Mouse (Mus musculus): Measurements from ENCODE around the gene Pick1. TPM values are rescaled to one million over a fixed set of nuclear protein-coding genes. Genes with fewer than 3 reads are reported as not detected.
A peak's percentile ranks its signal among the peaks of the same experiment; 100 is the strongest.
"Not testable (repeated sequence)": the region's sequence is repeated elsewhere in the genome, so short reads cannot be mapped to it uniquely, and the experiment has no call there.

Pick1 gene
- total RNA-seq, 2 experiments from 2014 or later = 25.1 to 25.8 TPM

GRCm38 (mm10) chr15:79223641-79224040 lies 5.3 kb upstream of the Pick1 start:
- no peak for DNase-seq
- intact Hi-C loops (cut with DNase I) = loop anchor here (5.0 to 10.0 kb wide), 2 partner anchors 244 to 431 kb away; partner anchors contain the start of genes Cby1 and Fam227a

DNA sequence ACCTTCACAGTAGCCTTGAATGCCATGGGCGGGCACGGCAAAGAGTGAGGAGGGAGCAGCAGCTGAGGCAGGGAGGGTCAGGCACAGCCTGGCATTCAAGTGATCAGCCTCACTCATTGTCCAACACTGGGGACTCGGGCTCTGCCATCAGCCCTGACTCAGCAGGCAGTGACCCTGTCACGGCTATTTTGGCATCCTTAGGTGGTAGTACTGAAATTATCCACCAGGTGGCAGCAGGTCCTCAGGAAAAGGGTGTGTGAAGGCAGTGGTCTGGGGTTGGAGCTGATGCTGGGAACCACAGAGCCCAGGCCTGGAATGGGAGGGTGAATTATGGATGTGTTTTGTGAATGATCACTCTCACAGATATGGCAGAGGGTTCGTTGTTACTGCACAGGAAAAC lies 4.3 kb upstream of the Pick1 start:
- intact Hi-C loops (cut with DNase I) = loop anchor here (5.0 to 10.0 kb wide), 2 partner anchors 243 to 430 kb away; partner anchors contain the start of genes Cby1 and Fam227a

GRCm38 (mm10) chr15:79225780-79226179 lies 3.2 kb upstream of the Pick1 start:
- intact Hi-C loops (cut with DNase I) = loop anchor here (10.0 kb wide), 1 partner anchor 429 kb away; the partner anchor contains the start of genes Cby1 and Fam227a

More for the DNA sequence above, 4.3 kb upstream of the Pick1 start:
- DNase-seq = peak; percentile 93 to 97

DNA sequence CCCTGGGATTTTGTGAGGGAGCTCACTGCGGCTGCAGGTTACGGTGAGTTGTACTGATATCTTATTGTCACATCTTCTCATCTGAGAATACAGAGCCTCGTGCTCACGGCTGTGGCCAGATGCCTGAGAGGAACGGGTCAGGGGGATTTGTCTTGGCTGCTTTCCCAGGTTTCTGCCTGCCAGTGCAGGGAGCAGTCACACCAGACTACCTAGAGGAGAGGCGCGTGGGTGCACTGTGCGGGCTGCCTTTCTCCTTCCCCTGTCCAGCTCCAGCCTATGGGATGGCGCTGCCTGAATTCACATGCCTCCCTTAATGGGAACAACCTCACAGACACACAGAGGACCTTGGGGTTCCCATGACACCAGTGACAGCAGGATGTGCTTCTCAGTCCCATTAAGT lies 6.3 kb downstream of the Pick1 start:
- DNase-seq = no peak
- intact Hi-C loops (cut with DNase I) = no loop called here

More at GRCm38 (mm10) chr15:79225780-79226179, 3.2 kb upstream of the Pick1 start:
- DNase-seq = not testable (repeated sequence)

GRCm38 (mm10) chr15:79238036-79238435 lies 9.1 kb downstream of the Pick1 start:
- intact Hi-C loops (cut with DNase I) = no loop called here
- DNase-seq = no peak

GRCm38 (mm10) chr15:79242574-79243233 lies 13.7 kb downstream of the Pick1 start:
- intact Hi-C loops (cut with DNase I) = loop anchor here (1.0 to 5.0 kb wide), 3 partner anchors 135 to 365 kb away; partner anchors contain the start of gene Dmc1
- no peak for DNase-seq

DNA sequence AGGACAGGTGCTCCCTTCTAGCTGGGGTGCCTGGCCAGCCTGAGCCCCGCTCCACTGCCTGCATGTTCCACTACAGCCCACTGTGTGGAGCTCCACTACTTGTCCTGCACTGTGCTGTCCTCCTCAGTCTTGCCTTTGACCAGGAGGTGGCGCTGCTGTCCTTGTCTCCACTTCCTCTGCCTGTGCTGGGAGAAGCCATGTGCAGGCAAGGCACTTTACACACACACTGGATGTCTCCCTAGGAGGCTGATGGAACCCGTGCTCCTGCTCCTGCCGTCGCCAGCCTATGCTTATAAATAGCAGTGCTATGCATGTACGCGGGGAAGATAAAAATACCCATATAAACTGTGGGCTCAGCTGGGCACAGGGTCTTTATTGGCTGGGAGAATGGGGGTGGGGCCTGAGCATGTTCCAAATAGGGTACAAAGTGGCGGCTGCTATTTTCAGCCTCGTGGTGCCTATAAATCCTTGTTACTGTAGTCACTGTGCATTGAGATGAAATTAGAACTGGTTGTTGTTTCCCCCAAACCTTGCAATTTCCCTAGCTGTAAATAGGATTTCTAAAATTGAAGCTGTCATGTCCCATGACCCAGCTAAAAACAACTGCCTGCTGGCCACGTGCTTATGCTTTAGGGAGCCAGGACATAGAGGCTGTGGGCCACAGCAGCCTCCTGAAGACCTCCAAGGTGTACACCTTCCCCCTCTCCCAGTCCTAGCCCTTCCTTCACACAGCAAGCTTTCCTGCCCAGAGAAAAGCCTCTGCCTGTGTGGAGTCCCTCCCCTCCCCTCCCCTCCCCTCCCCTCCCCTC lies 14.5 kb downstream of the Pick1 start:
- intact Hi-C loops (cut with DNase I) = loop anchor here (1.0 to 5.0 kb wide), 3 partner anchors 134 to 364 kb away; partner anchors contain the start of gene Dmc1
- peak; percentile 98 to 99 for DNase-seq

- DNase-seq = peak; percentile 49 to 52
- intact Hi-C loops (cut with DNase I) = loop anchor here (5.0 kb wide), 2 partner anchors 133 to 363 kb away; partner anchors contain the start of gene Dmc1
These were observed 15.3 kb downstream of the Pick1 start for GRCm38 (mm10) chr15:79244071-79244893.

GRCm38 (mm10) chr15:79245321-79245720 lies 16.3 kb downstream of the Pick1 start:
- intact Hi-C loops (cut with DNase I) = no loop called here
- no peak for DNase-seq

DNA sequence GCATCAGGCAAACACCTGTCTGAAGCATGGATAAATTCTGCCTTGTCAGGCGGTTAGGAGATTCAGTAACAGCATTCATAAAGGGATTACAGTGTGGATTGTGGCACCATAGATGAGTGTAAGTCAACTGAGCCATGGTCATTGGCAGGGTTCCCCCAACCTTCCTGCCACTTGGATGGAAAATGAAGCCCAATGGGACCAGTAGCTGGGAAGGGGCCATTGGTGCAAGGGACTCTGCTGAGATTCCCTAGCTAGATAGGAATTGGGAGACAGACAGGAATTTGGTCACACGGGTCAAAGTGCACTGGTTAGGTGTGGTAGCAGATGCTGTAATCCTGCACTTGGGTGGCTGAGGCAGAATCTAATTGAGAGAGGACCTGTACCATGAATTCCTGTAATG lies 21.3 kb downstream of the Pick1 start:
- no peak for DNase-seq
- intact Hi-C loops (cut with DNase I) = no loop called here

- intact Hi-C loops (cut with DNase I) = no loop called here
- DNase-seq = no peak
These were observed 22.2 kb downstream of the Pick1 start for GRCm38 (mm10) chr15:79251168-79251567.

DNA sequence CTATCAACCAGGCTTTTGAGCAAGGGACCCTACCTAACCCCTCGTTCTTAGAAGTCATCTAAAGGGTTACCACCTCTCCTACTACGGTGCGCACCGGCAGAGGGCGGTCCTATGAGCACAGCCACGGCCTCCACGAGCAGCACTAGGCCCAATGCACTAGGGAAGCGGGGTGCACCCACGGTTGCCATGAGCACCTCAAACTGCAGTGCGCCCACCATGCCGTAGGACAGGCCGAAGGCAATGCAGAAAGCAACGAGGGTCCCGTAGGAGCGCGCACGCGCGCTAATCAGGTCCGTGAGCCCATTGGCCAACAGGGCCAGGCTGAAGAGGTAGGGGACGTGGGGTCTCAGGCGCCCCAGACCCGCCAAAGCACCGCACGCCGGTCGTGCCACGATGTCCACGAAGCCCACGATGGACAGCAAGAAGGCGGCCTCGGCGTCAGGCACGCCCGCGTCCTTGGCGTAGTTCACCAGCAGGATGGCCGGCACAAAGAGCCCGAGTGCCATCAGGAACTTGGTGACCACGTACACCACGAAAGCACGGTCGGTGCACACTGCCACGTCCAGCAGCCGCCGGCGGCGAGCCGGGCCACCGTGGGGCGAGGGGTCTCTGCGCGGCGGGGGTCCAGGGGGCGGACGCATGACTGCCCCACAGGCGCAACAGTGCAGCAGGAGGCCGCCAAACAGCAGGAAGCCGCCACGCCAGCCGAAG lies 23.0 kb downstream of the Pick1 start:
- intact Hi-C loops (cut with DNase I) = no loop called here
- DNase-seq = peak; percentile 40 to 45

GRCm38 (mm10) chr15:79252580-79252979 lies 23.6 kb downstream of the Pick1 start:
- intact Hi-C loops (cut with DNase I) = no loop called here
- no peak for DNase-seq

- DNase-seq = no peak
- intact Hi-C loops (cut with DNase I) = no loop called here
These were observed 25.7 kb downstream of the Pick1 start, which contains the start of gene Slc16a8 for GRCm38 (mm10) chr15:79254661-79255060. TSS of gene Slc16a8 (minus strand) at chr15:79254761.

- DNase-seq = no peak
- intact Hi-C loops (cut with DNase I) = no loop called here
These were observed 29.5 kb downstream of the Pick1 start for GRCm38 (mm10) chr15:79258521-79258920.

DNA sequence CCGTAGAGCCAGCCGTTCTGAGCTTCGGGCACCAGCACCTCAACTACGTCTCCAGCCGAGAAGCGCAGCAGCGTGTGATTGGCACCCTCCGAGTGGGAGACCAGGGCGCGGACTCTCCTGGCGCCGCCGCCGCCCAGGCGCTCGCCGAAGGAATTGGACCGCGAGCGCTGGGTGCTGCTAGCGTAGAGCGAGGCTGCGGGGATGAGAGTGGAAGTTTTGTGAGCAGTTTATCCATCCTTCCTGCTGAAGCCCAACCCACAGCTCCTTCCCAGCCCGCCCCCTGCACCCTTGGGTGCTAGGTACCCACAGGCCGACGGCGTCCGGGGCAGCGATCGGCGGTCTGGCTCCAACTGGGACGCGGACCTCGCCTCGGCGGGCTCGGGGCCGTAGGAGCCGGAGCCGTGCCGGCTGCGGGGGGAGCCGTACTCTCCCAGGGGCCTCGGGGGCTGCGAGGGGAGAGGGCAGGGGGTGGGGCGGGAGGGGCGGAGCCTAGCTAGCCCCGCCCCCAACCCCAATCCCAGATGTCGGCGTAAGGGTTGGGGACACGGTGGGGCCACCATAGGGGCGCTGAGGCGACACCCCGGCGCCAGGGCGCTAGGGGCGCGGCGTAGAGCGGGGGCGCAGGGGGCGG lies 32.2 kb downstream of the Pick1 start:
- DNase-seq = peak; percentile 44 to 58
- intact Hi-C loops (cut with DNase I) = no loop called here

DNA sequence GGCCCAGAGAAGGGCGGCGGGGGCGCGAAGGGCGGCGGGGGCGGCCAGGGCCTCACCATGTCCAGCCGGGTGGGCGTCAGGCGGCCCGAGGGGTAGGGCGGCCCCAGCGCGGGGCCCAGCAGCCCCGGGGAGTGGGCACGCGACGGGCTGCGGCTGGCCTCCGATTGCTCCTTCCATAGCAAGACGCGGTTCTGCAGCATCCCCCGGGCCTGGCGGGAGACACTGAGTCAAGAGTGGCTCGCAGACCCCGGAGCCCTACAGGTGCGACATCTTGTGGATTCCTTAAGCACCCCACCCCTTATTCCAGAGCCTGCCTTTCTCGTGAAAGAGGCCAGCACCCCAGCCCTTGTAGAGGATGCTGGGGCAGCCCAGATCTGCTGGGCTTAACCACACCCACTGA lies 32.8 kb downstream of the Pick1 start:
- DNase-seq = no peak
- intact Hi-C loops (cut with DNase I) = no loop called here

DNA sequence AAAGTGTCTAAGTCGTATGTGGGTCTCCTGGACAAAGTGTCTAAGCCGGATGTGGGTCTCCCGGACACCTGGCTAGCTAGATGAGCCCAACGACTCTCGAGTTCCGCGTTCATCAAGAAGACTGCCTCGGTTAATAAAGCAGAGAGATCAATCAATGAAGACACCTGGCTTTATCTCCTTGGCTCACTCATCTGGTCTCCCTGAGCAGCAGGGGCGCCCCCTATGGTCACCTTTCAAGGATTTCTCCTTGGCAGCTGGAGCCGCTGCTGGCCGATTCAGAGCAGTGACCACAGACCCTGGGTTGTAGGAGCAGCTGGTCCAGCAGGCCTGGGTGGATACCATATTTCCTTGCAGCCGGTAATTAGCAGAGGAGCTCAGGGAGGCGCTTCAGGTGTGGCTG lies 33.4 kb downstream of the Pick1 start:
- intact Hi-C loops (cut with DNase I) = no loop called here
- peak in 1 of 2 experiments; percentile 25 for DNase-seq

DNA sequence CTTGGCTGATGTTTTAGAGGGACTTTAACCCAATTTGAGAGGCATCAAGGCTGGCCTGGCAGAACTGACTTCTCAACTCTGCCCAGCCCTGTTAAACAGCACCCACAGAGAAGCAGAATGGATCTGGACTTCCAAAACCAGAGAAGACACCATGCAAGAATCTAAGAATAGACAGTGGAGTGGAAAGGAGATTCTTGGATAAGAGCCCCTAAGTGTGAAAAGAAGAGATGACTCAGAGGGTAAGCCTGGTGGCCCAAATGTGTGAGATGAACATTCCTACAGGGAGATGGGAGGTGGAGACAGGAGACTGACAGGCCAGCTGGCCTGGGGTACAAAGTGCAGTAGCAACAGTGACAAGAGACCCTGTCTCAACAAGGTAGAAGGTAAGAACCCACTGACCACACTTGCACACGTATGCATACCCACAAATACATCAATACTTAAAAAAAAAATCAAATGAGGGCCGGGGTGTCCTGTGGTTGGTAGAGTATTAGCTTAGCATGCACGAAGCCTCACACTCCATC lies 33.9 kb downstream of the Pick1 start:
- no peak for DNase-seq
- intact Hi-C loops (cut with DNase I) = no loop called here

Measured in heart, postnatal 10 days (tissue).